Mouse (Mus musculus): Measurements from ENCODE around the gene Arid3c.

The Arid3c gene

GRCm38 (mm10) chr4:41677006-41677629 is 53.8 kb downstream of the Arid3c start:
- DNase-seq (ENCODE audit: low read depth), result no peak

GRCm38 (mm10) chr4:41676248-41677005 is 54.5 kb downstream of the Arid3c start:
- DNase-seq (ENCODE audit: low read depth), result no peak

All from 416B (cell line).